Mouse (Mus musculus): ENCODE measurements at regions not wholly inside any gene's neighbourhood (a gene's known extent, or its start where the extent isn't known, plus 50 kb on each side); places are given as distances from the start of the nearest gene placed in this dataset.
"Not testable (repeated sequence)": the region's sequence is repeated elsewhere in the genome, so short reads cannot be mapped to it uniquely, and the experiment has no call there.

DNA sequence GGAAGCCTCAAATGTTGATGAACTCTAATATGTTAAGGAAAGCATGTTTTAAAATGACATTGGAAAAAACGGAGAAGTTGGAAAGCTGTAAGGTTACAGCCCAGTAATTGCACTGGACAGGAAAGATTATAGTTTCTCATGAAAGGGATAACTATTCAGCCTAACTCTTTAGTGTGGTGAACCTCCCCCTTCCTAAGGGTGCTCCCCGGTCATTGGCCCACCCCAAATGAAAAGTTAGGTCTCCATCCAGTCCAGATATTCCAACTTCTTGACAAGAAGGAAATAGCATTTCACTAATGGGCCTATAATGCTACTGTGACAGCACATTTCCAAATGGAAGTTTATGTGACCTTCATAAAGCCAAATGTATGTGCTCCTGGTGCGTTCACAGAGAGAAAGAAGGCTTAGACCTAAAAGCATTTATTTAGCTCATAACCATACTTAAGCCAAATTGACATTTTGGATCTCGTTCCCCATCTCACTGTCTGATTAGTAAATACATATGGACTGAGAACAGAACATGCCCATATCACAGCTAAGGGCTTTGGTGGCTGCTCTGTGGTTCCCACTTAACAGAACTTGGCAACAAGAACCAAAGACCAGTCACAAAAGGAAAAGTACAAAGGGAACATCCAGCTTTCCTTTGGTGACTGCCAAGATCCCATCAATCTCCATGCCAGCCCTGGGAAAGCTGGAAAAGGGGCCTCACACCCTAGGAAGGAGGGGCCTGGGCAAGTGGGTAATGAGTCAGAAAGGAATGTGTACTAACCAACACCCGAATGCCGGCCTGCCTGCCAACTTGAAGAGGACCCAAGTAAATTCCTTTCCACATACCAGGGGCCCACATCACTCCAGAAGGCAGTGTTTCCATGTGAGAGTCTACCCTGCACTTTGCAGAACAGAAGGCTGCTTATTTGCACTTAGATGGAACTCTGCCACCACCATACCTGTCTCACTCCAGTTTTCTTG is 155.1 kb upstream of the Chst7 start:
- peak in 1 of 2 experiments; percentile 9 for DNase-seq (ENCODE audit: low spot score in 2 of 2)

DNA sequence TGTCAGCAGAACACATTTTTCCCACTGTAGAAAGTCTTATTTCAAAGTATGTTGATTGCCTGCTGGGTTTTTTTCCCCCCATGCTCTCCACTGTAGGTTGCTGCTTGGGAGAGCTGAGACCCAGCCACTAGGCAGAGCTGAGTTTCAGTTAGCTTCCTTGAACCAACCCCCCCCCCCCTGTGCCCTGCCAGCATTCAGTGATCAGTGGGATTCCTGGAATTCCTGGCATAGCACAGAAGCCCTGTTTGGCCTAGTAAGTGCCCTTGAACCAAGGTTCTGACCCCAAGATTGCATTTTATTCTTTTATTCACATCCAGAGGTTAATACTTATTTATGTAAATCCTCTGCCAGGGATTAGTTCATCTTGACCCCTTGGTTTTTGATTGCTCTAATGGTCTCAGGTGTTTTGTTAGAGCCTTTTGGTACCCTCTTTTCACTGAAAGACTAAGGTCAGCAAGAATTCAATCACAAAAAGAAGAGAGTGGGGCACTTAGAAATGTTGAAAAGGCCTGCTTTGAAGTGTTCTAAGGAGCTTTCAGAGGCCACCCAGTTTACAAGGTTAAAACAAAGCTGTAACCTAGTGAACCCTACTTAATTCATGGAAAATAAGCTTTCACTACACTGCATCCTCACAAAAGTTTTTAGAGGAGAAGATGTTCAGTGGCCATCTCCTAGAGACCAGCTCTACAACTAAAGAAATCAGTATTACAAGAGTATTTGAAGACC is 152.6 kb upstream of the Chst7 start:
- no peak for DNase-seq (ENCODE audit: low spot score in 2 of 2)

DNA sequence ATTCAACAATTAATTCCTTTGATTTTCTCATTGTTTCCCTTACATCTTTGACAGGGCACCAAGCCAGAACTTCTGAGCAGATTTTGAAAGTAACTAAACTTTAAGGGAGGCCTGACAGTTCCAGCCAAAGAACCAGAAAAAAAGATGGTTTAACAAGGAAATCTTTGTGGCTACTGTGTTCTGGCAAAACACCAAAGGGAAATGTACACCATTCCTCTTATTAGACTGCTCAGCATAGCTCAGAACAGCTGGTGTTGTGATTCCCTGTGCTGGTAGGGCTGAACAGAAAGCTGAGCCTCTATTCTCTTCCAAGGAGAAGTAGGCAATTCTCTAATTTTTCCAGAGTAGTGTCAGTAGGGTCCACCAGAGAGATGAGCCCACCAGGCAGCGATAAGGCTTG is 142.4 kb upstream of the Chst7 start:
- no peak for DNase-seq (ENCODE audit: low spot score in 2 of 2)

GRCm38 (mm10) chrX:19929376-19929775 is 130.0 kb upstream of the Chst7 start:
- not testable (repeated sequence) for DNase-seq (ENCODE audit: low spot score in 2 of 2)

GRCm38 (mm10) chrX:19929866-19930265 is 129.5 kb upstream of the Chst7 start:
- no peak for DNase-seq (ENCODE audit: low spot score in 2 of 2)

- DNase-seq (ENCODE audit: low spot score in 2 of 2): no peak
These were observed 116.1 kb upstream of the Chst7 start for GRCm38 (mm10) chrX:19943305-19943704.

All from gastrocnemius, postnatal 4 days (tissue).